Mouse (Mus musculus): ENCODE data around the gene Smim4.
A peak's percentile ranks its signal among the peaks of the same experiment; 100 is the strongest.

The Smim4 gene

DNA sequence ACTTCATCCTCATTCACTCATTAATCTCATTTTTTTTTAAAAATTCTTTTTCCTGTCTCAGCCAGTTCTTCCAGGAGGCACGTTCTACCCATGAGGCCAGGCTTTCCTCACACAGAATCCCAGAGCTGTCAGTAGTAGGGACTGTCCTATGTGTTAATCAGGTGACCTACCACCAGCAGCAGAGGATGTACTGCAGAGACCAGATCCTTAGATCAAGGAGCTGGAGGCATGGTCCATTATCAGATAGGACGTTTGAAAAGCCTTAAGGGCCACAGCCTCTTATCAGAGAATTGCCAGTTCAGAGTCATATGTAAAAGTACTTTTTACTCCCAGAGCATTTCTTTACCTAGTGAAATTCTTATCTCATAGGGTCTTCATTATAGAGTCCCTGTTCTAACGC lies 14.7 kb downstream of the Smim4 start:
- DNase-seq = no peak

DNA sequence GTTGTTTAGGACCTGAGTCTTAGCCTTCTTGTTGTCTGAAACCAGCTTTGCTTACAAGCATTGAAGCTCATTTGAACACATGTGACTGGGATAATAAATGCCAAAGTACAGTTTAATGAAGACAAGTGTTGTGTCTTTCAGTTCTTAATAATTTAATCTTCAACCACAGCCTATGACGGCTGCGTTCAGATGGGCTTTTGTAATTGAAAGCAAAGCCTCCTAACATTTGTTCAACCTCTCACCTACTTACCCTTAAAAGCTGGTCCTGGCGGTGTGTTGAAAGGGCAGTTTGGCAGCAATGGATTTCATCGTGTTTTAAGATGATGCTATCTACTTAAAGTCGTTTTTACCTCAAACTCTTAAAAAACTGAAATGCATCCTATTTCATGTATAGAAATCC lies 16.6 kb downstream of the Smim4 start:
- no peak for DNase-seq

DNA sequence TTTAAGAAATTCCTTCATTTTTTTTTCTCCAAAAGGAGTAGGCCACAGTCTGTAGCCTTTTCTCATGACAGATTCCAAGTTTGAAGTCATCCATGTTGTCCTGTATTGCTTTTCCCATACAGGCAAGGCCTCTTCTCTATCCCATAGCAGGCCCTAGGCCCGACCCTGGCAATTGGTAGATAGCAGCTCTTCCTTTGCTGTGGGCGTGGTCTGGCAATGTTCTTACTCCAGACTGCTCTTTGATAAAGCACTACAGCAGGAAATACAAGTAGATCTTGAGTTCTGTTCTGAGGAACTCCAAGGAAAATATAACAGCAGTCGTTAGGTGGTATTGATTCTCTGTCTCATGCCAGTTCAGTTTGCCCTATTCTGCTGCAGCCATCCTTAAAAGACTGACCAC lies 18.1 kb downstream of the Smim4 start:
- no peak for DNase-seq

DNA sequence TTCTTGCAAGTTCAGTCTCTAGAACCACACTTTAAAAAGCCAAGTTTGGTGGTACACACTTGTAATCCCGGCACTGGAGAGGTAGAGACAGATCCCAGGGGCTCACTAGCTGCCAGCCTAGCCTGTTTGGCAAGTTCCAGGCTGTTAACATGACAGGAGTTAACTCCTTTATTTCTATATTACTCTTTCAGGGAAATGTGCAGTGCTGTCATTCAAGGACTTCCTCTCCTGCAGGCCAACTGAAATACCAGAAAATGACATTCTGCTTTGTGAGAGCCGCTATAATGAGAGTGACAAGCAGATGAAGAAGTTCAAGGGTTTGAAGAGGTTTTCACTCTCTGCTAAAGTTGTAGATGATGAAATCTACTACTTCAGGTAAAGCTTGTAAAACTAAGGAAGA lies 23.6 kb downstream of the Smim4 start:
- DNase-seq = peak in 1 of 2 experiments; percentile 48

DNA sequence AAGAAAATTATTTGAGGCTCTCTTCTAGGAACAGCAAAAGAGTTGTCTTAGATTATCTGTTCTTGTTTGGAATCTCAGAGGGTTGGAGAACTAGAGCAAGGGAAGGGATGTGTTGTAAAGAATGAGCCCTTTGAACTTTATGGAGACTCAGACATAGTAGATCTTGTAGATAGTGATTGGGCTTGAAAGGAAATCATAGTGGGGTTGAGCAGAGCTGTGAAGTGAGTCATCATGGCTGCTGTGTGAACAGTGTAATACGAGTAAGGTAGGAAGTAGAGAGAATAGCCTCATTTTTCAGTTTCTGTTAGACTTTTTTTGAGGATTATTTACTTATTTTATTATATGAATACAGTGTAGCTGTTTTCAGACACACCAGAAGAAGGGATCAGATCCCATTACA lies 38.8 kb downstream of the Smim4 start:
- DNase-seq = no peak

DNA sequence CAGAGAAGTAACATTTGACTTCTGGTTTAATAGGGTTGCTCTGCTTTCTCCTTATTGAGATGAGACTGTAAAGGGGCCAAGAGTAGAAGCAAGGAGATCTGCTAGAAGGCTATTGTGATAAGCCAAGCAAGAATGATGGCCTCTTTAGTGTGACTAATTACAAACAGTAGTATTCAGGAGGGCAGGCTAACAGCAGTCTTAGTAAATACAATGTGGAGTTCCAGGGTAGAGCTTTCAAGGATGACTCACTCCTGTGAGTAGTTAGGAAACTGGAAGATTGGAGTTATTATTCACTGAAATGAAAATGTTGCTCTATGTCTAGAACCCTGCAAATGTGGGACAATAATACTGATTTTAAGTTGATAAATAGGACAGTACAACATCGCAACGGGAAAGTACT lies 40.2 kb downstream of the Smim4 start:
- DNase-seq = no peak

DNA sequence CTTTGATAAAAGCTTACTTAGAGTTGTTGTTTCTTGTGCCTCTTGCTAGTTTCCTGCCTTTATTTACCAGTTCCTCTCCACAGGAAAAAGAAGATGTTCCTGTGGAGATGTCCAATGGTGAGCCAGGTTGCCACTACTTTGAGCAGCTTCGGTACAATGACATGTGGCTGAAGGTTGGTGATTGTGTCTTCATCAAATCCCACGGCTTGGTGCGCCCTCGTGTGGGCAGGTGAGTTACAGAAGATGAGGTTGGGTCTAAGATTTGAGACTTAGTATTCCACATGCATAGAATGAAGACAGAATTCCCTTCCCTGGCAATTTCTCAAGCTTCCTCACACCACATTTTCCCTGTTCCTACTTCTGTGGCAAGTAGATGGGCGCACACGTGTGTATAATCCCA lies 41.3 kb downstream of the Smim4 start:
- peak; percentile 9 to 21 for DNase-seq

DNA sequence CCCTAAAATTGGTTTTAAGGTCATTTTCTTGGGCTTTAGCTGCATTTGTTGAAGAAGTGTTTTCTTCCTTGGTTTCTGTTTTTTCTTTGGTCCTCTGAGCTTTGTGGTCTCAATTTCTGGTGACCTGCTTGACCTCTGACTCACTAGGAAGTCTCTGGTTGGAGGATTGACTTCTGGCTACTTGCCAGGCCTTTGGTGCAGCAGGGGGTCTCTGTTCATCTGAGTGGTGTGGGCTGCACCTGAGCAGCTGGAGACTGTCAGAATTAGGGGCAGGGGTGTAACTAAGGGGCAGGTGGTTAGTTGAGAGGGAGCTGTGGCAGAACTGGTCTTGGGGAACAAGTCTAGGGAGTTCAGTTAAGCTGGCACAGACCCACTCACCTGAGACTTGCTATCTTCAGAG lies 47.6 kb downstream of the Smim4 start:
- DNase-seq = no peak

DNA sequence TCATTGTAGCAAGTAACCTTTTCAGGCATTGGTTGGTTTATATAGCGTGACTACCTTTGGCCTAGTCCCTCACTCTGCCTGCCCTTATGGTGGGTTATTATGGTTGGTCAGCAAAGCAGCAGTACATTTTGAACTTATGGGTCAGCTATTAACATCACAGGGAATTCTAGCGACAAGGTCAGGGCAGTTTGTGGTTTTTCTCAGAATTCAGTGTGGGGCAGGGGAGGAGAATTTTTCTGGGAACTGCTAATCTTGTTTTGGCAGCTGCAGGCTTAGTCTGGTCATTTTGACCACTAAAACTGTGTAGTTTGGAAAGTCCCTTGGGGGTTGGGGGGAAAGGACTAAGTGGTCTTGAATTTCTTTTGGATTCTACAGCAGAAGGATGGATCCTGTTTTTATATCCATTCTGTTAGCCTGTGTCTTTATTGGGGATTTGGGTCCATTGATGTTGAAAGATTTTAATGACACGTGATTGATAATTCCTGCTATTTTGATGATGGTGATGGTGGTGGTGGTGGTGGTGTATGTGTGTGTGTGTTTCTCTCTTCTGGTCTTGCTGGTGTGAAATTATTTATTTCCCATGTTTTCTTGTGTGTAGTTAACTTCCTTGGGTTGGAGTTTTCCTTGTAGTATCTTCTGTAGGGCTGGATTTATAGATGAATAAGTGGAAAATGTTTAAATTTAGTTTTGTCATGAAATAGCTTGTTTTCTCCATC lies 49.3 kb downstream of the Smim4 start:
- no peak for DNase-seq

DNA sequence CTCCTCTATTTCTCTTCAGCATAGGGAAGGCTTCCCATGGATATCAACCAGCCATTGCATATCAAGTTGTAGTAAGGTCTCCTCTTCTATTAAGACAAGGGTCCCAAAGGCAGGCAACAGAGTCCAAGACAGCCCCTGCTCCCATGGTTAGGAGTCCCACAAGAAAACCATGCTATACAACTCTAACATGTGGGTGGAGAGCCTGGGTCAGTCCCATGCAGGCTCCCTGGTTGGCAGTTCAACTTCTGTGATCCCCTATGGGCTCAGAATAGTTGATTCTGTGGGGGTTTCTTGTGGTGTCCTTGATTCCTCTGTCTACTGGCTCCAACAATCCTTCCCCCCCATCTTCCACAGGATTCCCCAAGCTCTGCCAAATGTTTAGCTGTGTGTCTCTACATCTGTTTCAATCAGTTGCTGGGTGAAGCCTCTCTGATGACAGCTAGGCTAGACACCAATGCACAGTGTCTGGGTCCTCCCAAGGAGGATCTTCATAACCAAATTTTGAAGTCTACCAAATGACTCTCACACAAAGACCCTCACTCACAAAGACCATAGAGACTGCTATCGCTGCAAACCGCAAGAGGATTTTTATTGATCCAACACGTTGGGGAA lies 50.1 kb downstream of the Smim4 start:
- DNase-seq = no peak

DNA sequence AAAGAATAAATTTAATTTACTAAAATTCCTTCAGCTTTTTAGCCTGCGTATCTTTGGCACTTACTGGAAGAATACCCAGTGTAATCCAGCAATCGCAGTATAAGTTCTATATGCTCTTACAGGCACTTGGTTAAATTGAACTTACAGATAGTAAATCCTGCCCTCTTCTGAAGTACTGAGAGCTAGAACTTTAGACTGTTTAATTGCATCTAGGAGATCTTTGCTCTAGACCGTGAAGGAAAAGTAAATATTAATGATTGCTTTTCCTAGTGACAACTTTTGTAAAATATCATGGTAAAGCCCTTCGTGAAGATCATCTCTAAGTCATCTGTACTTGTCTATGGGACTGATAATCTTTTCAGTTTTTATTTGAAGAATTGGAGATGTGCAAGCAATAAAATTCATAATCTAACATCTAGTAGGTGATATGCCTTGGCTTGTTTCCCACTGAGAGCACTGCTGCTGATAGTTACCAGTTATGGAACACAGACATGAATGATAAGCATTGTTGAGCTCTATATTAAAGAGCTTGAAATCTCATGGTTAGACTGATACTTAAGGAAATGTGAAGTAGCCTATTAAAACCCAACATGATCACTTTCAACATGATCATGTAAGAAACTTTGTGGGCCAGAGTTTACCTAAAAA lies 59.5 kb downstream of the Smim4 start:
- DNase-seq = no peak

DNA sequence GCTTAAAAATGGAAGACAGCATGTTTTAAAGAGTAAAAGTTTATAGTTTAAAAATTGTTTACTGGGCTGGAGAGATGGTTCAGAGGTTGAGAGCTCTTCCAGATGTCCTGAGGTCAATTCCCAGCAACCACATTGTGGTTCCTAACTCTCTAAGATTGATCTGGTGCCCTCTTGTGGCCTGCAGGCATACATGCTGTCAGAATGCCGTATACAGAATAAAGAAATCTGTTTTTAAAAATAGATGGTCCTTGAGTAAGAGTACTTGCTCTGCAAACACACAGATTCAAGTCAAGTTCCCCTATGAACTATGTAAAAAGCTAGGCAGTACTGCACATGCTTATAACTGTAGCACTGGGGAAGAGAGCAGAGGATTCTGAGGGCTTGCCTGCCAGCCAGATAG lies 66.5 kb downstream of the Smim4 start:
- DNase-seq = peak in 1 of 2 experiments; percentile 17

DNA sequence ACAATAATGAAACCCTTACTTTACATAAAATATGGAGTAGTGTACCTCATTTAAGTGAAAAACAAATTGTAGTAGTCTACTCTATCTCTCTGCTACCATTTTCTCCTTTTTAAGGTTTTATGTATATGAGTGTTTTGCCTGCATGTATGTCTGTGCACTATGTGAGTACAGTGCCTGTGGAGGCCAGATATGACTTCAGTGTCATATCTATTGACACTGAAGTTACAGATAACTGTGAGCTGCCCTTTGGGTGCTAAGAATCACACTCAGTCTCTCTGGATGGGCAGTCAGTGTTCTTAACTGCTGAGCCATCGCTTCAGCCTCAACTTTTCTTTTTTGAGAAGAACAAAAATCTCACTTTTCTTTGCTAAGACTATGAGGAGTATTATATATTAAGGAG lies 82.9 kb downstream of the Smim4 start:
- DNase-seq = no peak

DNA sequence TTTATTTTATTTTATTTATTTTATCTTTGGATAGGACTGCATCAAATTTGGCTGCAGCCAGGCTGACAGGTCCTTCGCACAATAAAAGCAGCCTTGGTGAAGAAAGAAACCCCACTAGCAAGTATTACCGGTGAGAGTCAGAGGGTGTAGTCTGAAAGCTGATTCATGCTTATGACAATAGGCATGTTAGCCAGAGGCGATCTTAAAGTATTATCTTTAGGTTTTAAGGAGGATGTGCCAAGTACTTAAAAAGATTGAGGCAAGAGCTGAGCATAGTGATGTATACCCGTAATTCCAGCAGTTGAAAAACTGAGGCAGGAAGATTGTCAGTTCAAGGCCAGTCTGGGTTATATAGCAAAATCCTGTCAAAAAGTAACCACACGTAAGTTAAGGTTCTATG lies 83.5 kb downstream of the Smim4 start:
- DNase-seq = no peak

All from lung, adult 18-20 months (tissue).